Mouse (Mus musculus) stomach, postnatal 0 days (tissue): ENCODE data around the gene Tmem232.

ENCODE experiments used
- CTCF ChIP-seq: IDR thresholded peaks from 2 replicates; pipeline ENCODE4 v1.5.1; 2016; ENCODE audit warnings: antibody characterized with exemption, low read depth, mild to moderate bottlenecking, moderate library complexity
- EP300 ChIP-seq: optimal IDR thresholded peaks from 2 replicates; pipeline ENCODE3; 2016; ENCODE audit warnings: antibody characterized with exemption

DNA sequence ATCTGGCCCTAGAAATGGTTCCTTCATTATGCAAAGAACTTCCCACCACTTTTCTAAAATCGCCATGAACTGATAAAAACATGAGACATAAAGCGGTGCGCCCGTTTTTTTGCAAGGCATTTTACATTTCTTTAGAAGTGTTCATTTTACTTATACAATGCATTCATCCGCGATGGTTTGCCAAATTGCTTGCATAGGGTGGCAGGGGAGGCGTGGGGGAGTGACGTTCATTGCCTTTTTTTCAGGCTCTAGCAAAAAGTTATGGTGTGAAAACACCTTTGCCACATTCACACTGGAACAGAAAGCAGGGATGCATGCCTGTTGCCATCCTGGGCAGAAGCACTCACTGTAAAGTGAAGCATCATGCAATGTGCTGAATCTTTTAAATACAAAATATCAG lies 188.7 kb downstream of the Tmem232 start:
- TF ChIP-seq CTCF (no peak), EP300 (no peak)
